Mouse (Mus musculus) lung, postnatal 0 days (tissue): ENCODE measurements around the gene Pcnx. TPM values are rescaled to one million over a fixed set of nuclear protein-coding genes. Genes with fewer than 3 reads are reported as not detected.

ENCODE experiments used
- ATAC-seq: fragments of 200-750 bp; cut with Nextera tagmentation; 2 replicates; pipeline ENCODE4 v1.8.0; 2017; ENCODE audit warnings: moderate library complexity
- DNase-seq: peaks from one replicate; pipeline ENCODE4 v3.0.0-alpha.2; 2016; ENCODE audit warnings: low spot score
- H3K27ac ChIP-seq: fragments of 300-500 bp; sonication (generic); 2 replicates; pipeline ENCODE4 v1.5.1; 2014; ENCODE audit warnings: antibody characterized with exemption, mild to moderate bottlenecking, low read length, mixed read lengths
- H3K27me3 ChIP-seq: fragments of 300-500 bp; sonication (generic); replicated peaks from 2 replicates; pipeline ENCODE4 v1.6.1; 2014; ENCODE audit warnings: low read length, mixed read lengths; ENCODE audit not compliant: insufficient read depth
- H3K36me3 ChIP-seq: fragments of 300-500 bp; sonication (generic); 2 replicates; pipeline ENCODE4 v1.6.1; 2014; ENCODE audit warnings: low read length, mixed read lengths; ENCODE audit not compliant: insufficient read depth
- H3K4me1 ChIP-seq: fragments of 300-500 bp; sonication (generic); 2 replicates; pipeline ENCODE4 v1.6.1; 2014; ENCODE audit warnings: antibody characterized with exemption, low read depth, low read length, mixed read lengths; ENCODE audit not compliant: insufficient read depth
- H3K4me2 ChIP-seq: fragments of 300-500 bp; sonication (generic); replicated peaks from 2 replicates; pipeline ENCODE4 v1.6.1; 2014; ENCODE audit warnings: low read depth, mild to moderate bottlenecking, low read length, moderate library complexity, mixed read lengths
- H3K4me3 ChIP-seq: fragments of 300-500 bp; sonication (generic); 2 replicates; pipeline ENCODE4 v1.5.1; 2014; ENCODE audit warnings: low read depth, low read length
- H3K9ac ChIP-seq: fragments of 300-500 bp; sonication (generic); replicated peaks from 2 replicates; pipeline ENCODE4 v1.6.1; 2014; ENCODE audit warnings: low read depth, mild to moderate bottlenecking
- H3K9me3 ChIP-seq: fragments of 300-500 bp; sonication (generic); 2 replicates; pipeline ENCODE4 v1.6.1; 2016; ENCODE audit warnings: low read length, mixed read lengths
- CTCF ChIP-seq: IDR thresholded peaks from 2 replicates; pipeline ENCODE4 v1.5.1; 2016; ENCODE audit warnings: antibody characterized with exemption, mild to moderate bottlenecking
- EP300 ChIP-seq: IDR thresholded peaks from 2 replicates; pipeline ENCODE4 v1.6.1; 2016; ENCODE audit warnings: antibody characterized with exemption, mild to moderate bottlenecking, control low read depth
- WGBS: fragments of 180-500 bp; shearing (Covaris S2); extraction: QIAGEN DNeasy Blood & Tissue Kit; methylation state at CpG from one replicate; pipeline ENCODE4 v1.1.7; 2014; 5-methylcytosine and 5-hydroxymethylcytosine counted together
- polyA plus RNA-seq: library from polyadenylated mRNA; unstranded; fragments of >200 nt; fragmentation: Nextera tagmentation; extraction: Ambion mirVana; gene quantifications from 2 replicates; pipeline ENCODE4 v1.2.1, GENCODE M21; 2015

The Pcnx gene
- polyA plus RNA-seq, 1 experiment from 2014 or later = 13.5 TPM

DNA sequence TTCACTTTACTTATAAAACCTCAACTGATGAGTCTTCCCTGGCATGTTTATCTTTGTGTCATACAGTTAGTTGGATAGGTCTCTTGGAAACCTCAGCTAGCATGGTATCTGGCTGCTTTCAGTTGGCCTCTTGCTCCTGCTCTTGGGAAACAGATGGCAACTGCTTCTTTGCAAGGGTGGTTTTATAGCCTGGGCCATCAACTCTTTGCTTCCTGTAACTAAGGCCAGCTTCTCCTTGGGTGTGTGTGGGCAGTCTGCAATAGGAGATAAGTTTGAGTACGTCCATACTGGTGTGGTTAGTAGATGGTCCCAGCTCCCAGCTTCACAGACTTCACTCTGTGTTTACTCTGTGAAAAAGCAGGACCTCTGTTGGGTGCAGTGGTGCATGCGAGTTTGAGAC is 46.0 kb downstream of the Pcnx start:
- H3K27ac ChIP-seq = no peak overlapping the region
- H3K4me3 ChIP-seq = no peak overlapping the region
- no peaks in the 10 kb centered on the region for H3K9me3 ChIP-seq
- WGBS = 89% methylated on average over 2 of the region's 2 CpGs
- ATAC-seq (no peak), DNase-seq (no peak)
- no peak overlapping the region for H3K9ac ChIP-seq
- H3K36me3 ChIP-seq = no peaks in the 10 kb centered on the region; the same call in 1 of the 2 replicates
- no peaks in the 10 kb centered on the region for H3K27me3 ChIP-seq
- no peaks in the 10 kb centered on the region for H3K4me1 ChIP-seq
- no peak overlapping the region for H3K4me2 ChIP-seq
- TF ChIP-seq EP300 (no peak), CTCF (no peak)

DNA sequence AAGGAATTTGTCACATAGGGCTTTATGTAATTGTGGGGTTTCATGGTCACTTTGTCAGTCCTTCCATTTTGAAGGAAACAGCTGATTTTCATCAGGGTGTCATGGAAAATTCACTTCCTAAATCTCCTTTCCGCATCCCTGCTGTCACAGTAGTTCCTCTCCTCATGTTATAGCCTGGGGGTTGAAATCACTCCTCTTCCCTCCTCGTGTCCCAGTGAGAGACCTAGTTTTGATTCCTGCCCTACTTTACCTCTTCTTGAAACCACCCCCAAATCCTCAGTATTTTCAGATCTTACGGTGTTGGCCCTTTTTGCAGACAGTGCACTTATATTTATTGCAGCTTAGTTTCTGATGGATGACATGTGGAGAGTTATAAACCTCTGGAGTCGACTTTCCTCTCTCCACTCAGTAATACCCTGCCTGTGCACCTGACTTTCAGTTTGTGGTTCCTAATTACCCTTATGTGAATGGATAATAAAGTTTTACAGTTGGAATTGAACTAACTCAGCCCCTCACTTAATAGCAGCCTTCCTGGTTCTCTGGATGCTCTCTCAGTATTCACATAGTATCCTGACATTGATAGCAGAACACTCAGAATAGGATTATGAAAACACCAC is 48.0 kb downstream of the Pcnx start:
- no peak overlapping the region for H3K4me3 ChIP-seq
- no peak overlapping the region for H3K27ac ChIP-seq
- H3K36me3 ChIP-seq = no peaks in the 10 kb centered on the region; the same call in 1 of the 2 replicates
- no peak overlapping the region for H3K4me2 ChIP-seq
- no peaks in the 10 kb centered on the region for H3K9me3 ChIP-seq
- peak; percentile 9 for DNase-seq
- 67% methylated on average over 4 of the region's 4 CpGs for WGBS
- no peaks in the 10 kb centered on the region for H3K4me1 ChIP-seq
- TF ChIP-seq CTCF (no peak), EP300 (no peak)
- ATAC-seq = no peak
- H3K9ac ChIP-seq = no peak overlapping the region
- no peaks in the 10 kb centered on the region for H3K27me3 ChIP-seq

DNA sequence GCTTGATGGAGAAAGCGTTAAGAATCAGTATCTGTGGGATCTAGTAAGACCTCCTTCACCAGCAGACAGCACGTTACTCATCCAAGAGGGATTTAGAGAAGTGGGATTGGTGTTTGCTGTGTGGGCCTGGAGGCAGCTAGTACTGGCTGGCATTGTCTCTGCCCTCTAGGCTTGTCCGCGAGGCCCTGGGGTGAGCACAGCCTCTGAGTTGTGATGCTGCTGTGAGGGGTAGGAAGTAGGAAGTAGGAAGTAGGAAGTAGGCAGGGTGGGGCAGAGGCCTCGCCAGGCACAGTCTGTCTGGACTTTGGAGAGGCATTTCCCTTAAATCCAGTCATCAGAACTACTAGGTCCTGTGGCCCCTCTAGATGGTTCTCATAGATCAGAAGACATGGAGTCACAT is 50.6 kb downstream of the Pcnx start:
- H3K9me3 ChIP-seq = no peaks in the 10 kb centered on the region
- no peaks in the 10 kb centered on the region for H3K4me1 ChIP-seq
- peak; percentile 72 for ATAC-seq
- H3K36me3 ChIP-seq = peaks cover 4% of the 10 kb centered on the region
- 54% methylated on average over 5 of the region's 5 CpGs for WGBS
- H3K4me2 ChIP-seq = no peak overlapping the region
- H3K27ac ChIP-seq = no peak overlapping the region
- no peak for TF ChIP-seq CTCF
- H3K9ac ChIP-seq = no peak overlapping the region
- peak; percentile 19 for DNase-seq
- no peak overlapping the region for H3K4me3 ChIP-seq
- H3K27me3 ChIP-seq = no peaks in the 10 kb centered on the region

DNA sequence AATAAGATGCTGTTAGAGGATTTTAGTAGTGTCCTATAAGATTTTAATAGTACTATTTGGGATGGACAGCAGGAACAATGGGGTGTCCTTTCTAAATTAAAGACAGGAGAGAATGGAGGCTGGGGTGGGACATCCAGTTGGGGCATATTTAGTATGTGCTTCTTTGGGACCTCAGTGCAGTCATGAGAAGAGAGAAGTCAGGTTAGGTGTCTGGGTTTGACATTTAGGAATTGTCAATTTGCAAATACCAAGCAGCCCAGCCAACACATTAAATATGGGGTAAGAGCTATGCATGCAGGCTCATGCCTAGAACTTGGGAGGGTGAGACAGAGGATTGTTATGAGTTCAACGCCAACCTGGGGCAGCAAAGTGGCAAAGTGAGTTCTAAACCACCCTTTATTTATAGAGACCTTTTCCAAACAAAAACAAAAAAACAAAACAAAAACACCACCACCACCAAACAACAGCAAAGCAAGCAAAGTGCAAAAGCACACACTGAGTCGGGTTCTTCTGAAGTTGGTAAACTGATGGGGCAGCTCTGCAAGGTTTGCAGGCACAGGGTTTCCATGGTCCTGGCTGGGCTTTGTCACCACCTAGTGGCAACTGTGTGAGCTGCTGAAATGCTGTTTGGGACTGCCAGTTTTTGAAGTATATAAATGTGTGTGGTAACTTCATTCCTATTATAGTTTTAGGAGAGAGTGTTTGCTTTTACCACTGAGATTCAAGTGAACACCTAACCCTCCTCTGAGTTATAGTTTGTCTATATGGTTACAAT is 55.5 kb downstream of the Pcnx start:
- no peaks in the 10 kb centered on the region for H3K9me3 ChIP-seq
- no peaks in the 10 kb centered on the region for H3K27me3 ChIP-seq
- H3K4me3 ChIP-seq = no peak overlapping the region
- DNase-seq = peak; percentile 82
- peaks cover 22% of the 10 kb centered on the region; the same call in 1 of the 2 replicates for H3K36me3 ChIP-seq
- H3K4me2 ChIP-seq = no peak overlapping the region
- no peak overlapping the region for H3K27ac ChIP-seq
- no peak overlapping the region for H3K9ac ChIP-seq
- peak; percentile 69 for ATAC-seq
- 47% methylated on average over 2 of the region's 2 CpGs for WGBS
- H3K4me1 ChIP-seq = no peaks in the 10 kb centered on the region
- TF ChIP-seq CTCF = peak; percentile 97
- TF ChIP-seq EP300 = no peak

DNA sequence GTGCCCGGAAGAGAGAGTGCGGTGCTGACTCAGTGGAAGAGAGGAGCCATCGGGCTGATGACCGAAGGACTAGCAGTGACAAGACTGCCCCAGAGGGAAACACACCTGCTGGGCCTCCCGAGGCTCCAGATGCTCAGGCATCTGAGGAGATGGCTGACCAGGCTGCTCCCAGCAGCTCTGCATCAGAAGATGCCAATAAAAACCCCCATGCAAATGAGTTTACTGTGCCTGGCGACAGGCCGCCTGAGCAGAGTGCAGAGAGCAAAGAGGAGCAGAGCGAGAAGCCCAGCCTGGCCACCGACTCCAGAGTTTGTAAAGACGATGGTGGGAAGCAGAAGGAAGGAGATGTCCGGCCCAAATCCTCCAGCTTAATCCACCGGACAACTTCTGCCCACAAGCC is 58.5 kb downstream of the Pcnx start:
- Histone ChIP-seq H3K9me3 (no peaks in the 10 kb centered on the region), H3K4me3 (no peak overlapping the region), H3K4me1 (no peaks in the 10 kb centered on the region), H3K4me2 (no peak overlapping the region), H3K27me3 (no peaks in the 10 kb centered on the region), H3K9ac (no peak overlapping the region), H3K36me3 (peaks cover 22% of the 10 kb centered on the region; the same call in 1 of the 2 replicates), H3K27ac (no peak overlapping the region)
- WGBS = 87% methylated on average over 12 of the region's 12 CpGs
- TF ChIP-seq EP300 (no peak), CTCF (no peak)
- ATAC-seq (no peak), DNase-seq (no peak)

DNA sequence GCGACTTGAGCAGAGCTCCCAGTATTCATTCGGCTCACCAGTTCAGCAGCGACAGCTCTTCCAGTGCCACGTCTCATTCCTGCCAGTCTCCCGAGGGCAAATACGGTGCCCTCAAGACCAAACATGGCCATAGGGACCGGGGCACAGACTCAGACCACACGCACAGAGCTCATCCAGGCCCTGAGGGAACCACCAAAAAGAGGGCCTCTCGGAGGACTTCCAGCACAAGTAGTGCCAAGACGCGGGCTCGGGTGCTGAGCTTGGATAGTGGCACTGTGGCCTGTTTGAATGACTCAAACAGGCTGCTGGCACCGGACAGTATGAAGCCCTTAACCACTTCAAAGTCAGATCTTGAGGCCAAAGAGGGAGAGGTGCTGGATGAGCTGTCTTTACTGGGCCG is 59.1 kb downstream of the Pcnx start:
- TF ChIP-seq CTCF (no peak), EP300 (no peak)
- H3K36me3 ChIP-seq = peaks cover 18% of the 10 kb centered on the region; the same call in 1 of the 2 replicates
- no peak overlapping the region for H3K27ac ChIP-seq
- 87% methylated on average over 14 of the region's 14 CpGs for WGBS
- no peaks in the 10 kb centered on the region for H3K9me3 ChIP-seq
- ATAC-seq = no peak
- H3K27me3 ChIP-seq = no peaks in the 10 kb centered on the region
- DNase-seq = no peak
- H3K4me2 ChIP-seq = no peak overlapping the region
- H3K4me3 ChIP-seq = no peak overlapping the region
- no peak overlapping the region for H3K9ac ChIP-seq
- H3K4me1 ChIP-seq = no peaks in the 10 kb centered on the region
